Mouse (Mus musculus): ENCODE data around the gene Adpgk. TPM values are rescaled to one million over a fixed set of nuclear protein-coding genes. Genes with fewer than 3 reads are reported as not detected.
"Not testable (repeated sequence)": the region's sequence is repeated elsewhere in the genome, so short reads cannot be mapped to it uniquely, and the experiment has no call there.

Gene Adpgk
- total RNA-seq, 2 experiments from 2014 or later: 9.5 to 9.8 TPM

DNA sequence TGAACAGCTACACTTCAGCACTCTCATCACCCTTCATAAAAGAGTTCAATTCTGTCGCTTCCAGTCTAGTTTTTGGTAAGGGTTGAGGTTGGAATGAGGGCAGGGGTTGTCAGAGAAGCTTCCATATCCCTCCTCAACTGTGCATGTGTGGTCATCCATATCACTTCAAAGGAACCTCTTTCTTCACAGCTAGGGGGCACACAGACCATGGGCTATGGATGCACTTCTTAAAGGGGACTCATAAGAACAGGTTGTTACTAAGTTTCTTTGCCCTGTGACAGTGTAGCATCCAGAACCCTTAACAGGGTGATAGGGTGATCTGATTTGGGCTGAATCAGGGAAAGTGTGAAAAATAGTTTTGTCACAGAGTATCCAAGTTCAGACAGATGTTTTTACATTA, 66.7 kb downstream of the Adpgk start:
- DNase-seq; intact Hi-C loops (cut with DNase I): not testable (repeated sequence)

DNA sequence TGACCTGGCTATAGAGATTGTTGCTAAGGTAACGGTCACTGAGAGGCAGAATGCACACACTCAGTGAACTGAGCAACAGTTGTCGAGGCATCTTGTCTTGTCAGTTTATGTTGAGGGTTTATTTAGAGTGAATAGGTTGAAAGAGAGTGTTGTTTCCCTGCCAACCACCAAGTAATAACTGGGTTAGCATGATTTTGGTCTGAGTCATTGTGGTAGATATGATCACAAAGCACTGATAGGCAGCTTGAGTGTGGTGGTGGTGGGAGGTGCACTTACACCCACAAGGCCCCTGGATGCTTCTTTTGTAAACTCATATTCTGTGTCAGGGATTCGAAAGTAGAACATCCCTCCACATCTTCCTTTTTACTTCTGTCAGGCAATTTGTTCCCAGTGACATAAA, 69.1 kb downstream of the Adpgk start:
- intact Hi-C loops (cut with DNase I); DNase-seq: not testable (repeated sequence)

GRCm38 (mm10) chr9:59369220-59369619, 77.9 kb downstream of the Adpgk start:
- intact Hi-C loops (cut with DNase I): no loop called here
- DNase-seq: no peak

DNA sequence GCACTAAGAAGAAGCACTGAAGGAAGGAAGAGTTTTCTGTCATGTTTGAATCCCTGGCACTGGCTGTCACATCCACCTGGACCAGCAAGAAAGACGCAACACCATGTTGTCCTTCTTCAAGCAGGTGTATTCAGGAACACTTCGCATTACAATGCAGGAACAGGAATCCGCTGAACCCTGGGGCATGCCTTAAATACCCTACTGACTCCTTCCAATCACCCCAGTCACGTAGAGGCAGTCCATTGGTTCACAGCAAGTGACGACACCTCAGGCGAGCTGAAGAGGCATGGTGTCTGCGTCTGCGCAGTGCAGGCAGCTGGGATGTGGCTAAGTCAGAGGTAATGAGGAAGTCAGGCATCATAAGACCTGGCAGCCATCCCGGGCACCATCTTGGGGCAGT, 78.3 kb downstream of the Adpgk start:
- no peak for DNase-seq
- intact Hi-C loops (cut with DNase I): no loop called here

Other genes starting within 250 kb of the Adpgk start
- gene Bbs4, start 62.0 kb downstream of the Adpgk start, total RNA-seq (2021): 1 to 10 TPM; 2.7 to 3.4 TPM
- 10 to 100 TPM; 84.7 to 91.1 TPM for gene Arih1, start 195.1 kb downstream of the Adpgk start, total RNA-seq (2021)
- 10 to 100 TPM; 33.2 to 33.9 TPM for gene Hexa, start 248.0 kb downstream of the Adpgk start, total RNA-seq (2021)
- under 1 TPM; 0.56 to 0.67 TPM for gene Tmem202, start 248.3 kb downstream of the Adpgk start, total RNA-seq (2021)

Measured in heart, postnatal 14 days (tissue).